Mouse (Mus musculus) naive thymus-derived CD4-positive, alpha-beta T cell, adult 2 months (primary cell): ENCODE results near the gene Ptges3l.
"Not testable (repeated sequence)": the region's sequence is repeated elsewhere in the genome, so short reads cannot be mapped to it uniquely, and the experiment has no call there.

Experiments used
- DNase-seq: peaks from one replicate; pipeline ENCODE4 v3.0.0-alpha.2; 2011; ENCODE audit warnings: low read depth

Ptges3l gene

DNA sequence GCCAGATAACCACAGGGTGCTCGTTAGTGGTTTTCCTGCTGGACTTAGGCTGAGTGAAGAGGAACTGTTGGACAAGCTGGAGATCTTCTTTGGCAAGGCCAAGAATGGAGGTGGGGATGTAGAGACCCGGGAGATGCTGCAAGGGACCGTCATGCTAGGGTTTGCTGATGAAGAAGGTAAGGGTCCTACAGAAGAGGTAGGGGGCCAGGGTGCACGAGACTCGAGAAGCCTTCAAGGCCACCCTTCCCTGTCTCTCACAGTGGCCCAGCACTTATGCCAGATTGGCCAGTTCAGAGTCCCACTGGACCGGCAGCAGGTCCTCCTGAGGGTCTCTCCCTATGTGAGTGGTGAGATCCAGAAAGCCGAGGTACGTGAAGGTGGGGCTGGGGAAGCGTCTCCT lies 32.5 kb upstream of the Ptges3l start:
- no peak for DNase-seq

DNA sequence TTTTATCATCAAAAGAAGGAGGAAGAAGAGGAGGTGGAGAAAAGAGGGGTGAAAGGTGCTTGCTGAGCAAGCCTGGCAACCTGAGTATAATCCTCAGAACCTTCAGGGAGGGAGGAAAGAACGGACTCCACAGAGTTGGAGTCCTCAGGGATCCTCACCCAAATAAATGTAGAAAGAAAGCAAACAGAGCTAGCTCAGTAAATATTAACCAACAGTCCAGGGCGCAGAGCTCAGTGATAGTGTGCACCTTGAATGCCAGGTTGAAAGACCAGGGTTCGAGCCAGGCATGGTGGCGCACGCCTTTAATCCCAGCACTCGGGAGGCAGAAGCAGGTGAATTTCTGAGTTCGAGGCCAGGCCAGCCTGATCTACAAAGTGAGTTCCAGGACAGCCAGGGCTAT lies 30.5 kb upstream of the Ptges3l start:
- no peak for DNase-seq

DNA sequence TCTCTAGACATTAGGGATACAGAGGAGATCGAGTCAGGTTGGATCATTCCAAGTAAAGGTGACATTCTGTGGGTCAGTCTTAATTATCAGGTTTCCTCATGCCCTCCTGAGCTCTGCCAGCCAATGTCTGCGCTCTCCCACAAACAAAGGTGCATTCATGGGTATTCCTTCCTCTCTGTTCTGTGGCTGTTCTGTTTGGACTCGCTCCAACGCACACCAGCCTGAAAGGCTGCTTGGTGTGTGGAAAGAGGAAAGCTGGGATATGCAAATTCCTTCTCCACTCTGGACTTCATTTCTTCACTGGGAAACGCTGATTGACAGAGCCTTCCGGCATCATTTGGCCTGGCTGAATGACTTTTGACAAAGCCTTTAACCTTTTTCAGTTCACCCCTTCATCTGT lies 29.6 kb upstream of the Ptges3l start:
- no peak for DNase-seq

DNA sequence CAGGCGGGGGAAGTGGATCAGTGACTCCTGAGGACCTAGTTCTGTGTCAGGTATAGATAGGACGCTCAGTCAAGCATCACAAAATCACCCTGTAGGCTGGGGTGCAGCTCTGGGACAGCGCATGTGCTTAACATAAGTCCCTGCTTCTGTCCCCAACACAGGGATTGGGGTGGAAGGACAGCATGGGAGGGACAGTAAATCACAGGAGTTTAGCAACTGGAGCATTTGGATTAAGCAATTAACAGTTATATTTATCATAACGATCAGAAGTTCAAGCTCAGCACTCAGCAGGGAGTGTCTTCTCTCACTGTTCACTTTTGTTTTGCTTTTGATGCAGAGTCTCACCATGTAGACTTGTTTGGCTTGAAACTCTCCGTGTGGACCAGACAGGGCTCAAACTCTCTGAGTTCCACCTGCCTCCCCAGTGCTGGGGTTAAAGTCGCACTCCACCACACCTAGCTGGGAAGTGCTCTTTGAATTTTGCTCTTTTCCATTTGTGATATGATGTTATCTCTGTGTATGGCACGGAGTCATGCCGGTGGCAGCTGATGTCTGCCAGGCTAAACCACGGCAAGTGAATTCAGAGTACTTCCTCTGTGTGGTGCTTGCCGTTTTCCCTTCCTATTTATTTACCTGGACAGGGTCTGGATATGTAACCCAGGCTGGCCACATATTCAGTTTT lies 27.1 kb upstream of the Ptges3l start:
- DNase-seq: no peak

DNA sequence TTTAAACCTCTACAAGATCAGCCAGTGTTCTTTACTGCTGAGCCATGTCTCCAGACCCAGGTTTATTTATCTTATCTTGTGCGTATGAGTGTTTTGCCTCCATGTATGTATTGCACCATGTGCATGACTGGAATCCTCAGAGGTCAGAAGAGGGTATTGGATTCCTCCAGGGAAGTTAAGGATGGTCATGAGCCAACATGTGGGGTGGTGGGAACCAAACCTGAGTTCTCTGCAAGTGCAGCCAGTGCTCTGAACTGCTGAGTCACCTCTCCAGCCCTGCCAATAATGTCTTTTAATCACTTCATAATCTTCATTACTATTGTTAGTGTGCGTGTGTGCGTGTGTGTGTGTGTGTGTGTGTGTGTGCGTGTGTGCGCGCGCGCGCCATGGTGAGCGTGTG lies 26.4 kb upstream of the Ptges3l start:
- DNase-seq: no peak

DNA sequence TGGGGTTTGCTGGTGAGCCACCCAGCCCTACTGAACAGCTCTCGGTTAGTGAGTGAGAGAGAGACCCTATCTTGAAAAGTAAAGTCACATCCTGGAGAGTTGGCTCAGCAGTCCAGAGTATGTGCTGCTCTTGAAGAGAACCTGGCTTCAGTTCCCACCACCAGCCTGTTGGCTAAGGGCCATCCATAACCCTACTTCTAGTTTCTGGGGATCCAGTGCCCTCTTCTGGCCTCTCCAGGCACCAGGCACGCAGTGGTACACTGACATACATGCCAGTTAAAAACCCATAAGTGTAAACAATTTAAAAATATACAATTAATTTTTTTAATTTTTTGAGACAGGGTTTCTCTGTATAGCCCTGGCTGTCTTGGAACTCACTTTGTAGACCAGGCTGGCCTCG lies 25.3 kb upstream of the Ptges3l start:
- peak; percentile 59 for DNase-seq

DNA sequence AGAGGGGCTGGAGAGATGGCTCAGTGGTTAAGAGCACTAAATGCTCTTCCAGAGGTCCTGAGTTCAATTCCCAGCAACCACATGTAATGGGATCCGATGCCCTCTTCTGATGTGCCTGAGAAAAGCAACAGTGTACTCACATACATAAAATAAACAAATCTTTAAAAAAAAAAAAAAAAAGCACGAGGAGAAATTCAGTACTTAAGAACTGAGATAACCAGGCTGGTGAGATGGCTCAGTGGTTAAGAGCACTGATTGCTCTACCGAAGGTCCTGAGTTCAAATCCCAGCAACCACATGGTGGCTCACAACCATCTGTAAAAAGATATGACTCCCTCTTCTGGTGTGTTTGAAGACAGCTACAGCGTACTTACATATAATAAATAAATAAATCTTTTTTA lies 24.5 kb upstream of the Ptges3l start:
- not testable (repeated sequence) for DNase-seq

DNA sequence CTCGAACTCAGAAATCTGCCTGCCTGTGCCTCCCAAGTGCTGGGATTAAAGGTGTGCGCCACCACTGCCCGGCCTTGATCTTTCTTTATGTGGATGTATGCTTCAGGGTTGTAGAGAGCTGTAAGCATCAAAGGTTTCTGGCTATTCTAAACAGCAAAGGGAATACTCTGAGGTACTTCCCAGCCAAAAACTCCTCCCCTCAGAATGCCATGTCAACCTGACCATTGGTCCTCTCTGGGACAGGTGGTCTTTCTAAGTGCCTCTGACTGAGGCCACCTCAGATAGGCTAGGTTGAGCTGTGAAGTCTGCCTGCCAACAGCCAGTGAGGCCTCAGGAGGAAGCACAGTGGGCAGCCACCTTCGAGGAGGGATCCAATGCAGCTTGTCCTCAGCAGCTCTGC lies 23.8 kb upstream of the Ptges3l start:
- DNase-seq: peak; percentile 41

DNA sequence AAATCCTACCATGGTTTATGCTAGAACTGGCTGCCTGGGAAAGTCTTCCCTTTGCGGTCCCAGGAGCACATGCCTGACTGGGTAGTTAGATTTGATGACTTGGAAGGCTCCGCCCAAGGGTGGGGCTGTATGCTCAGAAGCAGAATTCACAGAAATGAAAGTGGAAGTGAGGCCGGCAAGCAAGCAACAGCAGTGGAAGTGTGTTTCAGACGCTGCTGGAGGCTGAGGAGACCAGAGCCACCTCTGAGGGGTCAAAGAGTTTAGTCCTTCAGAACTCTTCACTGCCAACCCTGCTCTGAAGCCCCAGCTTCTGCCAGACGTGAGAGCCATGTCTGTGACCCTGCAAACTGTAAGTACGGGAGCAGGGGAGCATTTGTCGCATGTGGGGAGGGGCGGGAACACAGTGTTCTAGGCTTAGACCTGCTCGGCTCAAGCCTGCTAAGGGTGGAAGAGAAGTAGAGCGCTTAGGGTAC lies 23.2 kb upstream of the Ptges3l start, which contains the start of gene Ifi35:
Gene Ifi35, plus strand, starts transcription at position 134 of the 473 bp plus-strand sequence.
- peak; percentile 89 for DNase-seq

DNA sequence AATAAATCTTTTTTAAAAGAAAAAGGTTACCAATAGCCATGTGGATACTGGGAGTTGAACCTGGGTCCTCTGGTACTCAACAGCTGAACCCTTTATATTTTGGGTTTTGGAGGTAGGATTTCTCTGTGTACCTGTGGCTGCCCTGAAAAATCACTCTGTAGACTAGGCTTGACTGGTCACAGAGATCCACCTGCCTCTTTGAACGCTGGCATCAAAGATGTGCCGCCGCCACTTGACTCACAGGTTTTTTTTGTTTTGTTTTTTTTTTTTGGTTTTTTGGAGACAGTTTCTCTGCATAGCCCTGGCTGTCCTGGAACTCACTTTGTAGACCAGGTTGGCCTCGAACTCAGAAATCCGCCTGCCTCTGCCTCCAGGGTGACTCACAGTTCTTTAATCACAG lies 22.7 kb upstream of the Ptges3l start:
- DNase-seq: peak; percentile 63

DNA sequence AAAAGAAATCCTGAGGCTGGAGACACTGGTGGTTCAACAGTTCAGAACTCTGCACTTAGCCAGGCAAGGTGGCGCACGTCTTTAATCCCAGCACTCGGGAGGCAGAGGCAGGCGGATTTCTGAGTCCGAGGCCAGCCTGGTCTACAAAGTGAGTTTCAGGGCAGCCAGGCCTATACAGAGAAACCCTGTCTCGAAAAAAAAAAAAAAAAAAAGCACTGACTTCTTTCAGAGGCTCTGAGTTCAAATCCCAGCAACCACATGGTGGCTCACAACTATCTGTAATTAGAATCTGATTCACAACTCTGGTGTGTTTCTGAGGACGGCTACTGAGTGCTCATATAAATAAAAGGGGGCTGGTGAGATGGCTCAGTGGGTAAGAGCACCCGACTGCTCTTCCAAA lies 21.7 kb upstream of the Ptges3l start:
- not testable (repeated sequence) for DNase-seq

DNA sequence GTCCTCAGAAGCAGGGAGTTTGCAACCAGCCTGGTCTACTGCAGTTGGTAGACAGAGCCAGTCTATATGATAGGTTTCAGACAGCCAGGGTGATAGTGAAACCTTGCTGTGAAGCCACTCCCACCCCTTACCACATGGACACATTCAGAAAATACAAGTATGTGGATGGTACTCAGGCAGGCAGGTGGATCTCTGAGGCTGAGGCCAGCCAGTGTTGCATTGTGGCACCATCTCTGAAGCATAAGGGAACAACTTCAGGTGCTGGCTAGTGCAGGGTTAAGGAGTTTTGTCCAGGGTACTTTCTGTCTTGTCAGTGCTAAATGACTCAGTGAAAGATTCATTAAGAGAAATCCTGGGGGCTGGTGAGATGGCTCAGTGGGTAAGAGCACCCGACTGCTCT lies 21.2 kb upstream of the Ptges3l start:
- DNase-seq: no peak

DNA sequence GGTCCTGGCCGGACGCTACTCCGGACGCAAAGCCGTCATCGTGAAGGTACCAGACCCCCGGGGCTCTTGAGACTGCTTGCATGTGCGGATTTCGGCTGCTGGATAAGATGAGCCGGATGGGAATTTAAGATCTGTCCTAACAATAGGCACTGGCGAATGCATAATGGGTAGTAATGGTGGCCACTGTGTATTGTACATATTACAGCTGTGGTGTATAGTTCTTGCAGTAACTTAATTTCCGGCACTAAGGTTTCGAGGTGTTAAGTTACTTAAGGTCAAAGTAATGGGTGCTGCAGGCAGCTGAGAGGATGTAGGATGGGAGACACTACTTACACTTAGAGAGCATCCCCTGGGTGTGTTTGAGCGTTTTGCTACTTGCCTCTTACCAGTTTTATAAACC lies 17.6 kb upstream of the Ptges3l start:
- DNase-seq: no peak

DNA sequence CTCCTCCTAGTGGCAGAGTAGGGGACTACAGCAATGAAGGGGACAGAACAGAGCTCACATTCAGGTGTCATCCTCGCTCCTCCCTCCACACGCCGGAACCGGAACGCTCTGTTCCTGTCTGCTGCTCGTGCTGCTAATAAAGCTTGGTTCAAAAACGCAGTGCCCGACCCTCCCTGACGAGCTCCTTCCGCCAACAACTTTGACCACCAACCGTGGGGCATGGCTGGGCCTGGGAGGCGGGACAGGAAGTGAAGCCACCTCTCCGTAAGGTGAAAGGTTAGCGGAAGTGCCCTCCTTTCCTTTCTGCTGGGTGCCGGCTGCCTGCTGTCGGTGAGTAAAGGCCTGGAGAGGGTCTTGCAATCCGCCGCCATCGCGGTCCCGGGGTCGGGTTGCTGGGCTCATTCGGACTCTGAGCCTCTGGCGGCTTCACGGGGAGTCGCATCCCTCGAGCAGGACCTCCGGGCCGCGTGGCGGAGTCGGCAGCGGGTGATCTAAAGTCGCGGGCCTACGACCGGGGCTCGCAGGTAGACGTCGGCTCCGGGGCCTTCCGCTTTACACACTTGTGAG lies 17.1 kb upstream of the Ptges3l start, which contains the start of gene Rpl27:
Gene Rpl27, plus strand, starts transcription at position 172 of the 567 bp plus-strand sequence.
- peak; percentile 99 for DNase-seq

DNA sequence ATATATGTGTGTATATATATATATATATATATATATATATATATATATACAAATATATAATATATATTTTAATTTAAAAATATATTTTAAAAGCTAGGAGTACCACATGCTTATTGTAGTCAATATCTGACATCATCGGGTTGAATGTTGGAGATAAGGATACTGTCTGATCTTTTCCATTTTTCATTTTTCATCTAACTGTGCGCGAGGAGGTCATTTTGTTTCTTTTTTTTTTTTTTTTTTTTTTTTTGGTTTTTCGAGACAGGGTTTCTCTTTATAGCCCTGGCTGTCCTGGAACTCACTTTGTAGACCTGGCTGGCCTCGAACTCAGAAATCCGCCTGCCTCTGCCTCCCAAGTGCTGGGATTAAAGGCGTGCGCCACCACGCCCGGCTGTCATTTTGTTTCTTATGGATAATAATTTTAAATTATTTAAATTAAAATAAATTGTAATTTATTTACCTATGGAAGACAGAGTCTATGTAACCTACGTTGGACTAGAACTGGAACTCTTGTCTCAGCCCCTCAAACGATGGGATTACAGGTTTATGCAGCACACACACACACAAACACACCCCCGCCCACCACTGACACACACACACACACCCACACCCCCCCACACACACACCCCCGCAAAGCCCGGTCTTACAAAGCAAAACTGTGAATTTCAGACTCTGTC lies 16.5 kb upstream of the Ptges3l start:
- not testable (repeated sequence) for DNase-seq

DNA sequence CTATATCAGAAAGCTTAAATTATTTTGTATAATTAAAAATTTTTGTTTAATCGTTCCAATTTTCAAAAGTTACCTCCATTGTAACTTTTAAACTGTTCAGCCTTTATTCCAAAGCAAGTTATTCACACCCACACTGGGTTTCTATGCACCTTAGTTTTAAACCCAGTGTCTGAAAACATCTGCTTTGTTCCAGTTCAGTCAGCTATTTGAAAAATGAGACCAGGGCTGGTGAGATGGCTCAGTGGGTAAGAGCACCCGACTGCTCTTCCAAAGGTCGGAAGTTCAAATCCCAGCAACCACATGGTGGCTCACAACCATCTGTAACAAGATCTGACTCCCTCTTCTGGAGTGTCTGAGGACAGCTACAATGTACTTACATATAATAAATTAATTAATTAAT lies 12.9 kb upstream of the Ptges3l start:
- not testable (repeated sequence) for DNase-seq

DNA sequence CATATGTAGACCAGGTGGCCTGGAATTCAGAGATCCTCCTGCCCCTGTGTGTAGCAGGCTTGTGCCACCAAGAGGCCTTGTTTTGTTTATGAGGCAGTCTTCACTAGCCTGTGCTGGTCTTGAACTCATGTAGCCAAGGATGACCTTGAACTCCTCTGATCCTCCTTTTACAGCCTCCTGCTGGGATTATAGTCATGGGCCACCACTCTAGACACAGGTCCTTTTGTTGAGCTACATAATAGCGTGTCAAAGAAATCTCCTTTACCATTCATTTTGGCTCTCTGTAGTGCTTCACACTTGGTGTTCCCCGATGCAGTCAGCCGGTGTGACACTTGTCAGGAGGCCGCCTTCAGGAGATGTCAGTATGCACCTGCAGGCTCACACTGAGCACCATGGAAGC lies 11.8 kb upstream of the Ptges3l start:
- DNase-seq: no peak

DNA sequence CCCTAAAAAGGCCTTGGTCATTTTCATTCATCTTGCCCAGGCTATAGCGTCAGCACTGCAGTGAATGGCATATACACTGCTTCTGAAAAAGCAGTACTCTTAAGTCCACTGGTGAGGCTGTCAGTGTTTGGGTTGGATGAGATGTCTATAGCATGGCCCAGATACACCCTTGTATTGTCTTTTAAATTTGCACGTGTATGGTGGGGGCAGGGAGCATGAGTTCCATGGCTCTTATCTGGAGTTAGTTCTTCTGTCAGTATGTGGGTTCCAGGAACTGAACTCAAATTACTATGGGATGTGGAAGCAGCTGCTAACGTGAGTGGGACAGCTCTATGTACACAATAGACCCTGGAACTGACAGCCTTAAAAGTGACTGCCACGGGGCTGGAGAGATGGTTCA lies 10.7 kb upstream of the Ptges3l start:
- DNase-seq: no peak

DNA sequence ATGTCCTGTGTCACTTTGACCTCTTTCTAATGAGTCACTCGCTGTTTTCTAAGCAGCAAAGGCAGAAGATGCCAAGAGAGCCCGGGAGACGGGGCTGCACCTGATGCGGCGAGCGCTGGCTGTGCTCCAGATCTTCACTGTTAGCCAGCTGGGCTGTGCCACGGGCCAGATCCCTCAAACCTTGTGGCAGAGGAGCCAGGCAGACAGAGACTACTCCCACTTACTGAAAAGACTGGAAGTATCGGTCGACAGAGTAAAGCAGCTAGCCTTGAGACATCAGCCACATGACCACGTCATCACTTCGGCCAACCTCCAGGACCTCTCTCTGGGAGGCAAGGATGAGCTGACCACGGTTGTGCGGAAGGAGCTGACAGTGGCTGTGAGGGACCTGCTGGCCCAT lies 8.3 kb upstream of the Ptges3l start:
- no peak for DNase-seq

DNA sequence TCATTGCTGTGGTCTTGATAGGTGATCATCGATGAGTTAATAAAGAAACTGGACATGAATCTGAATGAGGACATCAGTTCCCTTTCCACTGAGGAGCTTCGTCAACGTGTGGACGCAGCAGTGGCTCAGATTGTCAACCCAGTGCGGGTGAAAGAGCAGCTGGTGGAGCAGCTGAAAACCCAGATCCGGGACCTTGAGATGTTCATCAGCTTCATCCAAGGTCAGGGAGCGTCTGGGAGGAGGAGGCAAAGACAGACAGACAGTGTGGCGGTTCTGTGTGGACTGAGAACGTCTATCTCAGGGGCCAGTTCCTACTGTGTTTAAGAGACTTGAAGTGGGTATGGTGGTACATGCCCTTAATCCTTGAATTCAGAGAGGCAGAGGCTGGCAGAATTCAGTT lies 6.2 kb upstream of the Ptges3l start:
- DNase-seq: no peak

DNA sequence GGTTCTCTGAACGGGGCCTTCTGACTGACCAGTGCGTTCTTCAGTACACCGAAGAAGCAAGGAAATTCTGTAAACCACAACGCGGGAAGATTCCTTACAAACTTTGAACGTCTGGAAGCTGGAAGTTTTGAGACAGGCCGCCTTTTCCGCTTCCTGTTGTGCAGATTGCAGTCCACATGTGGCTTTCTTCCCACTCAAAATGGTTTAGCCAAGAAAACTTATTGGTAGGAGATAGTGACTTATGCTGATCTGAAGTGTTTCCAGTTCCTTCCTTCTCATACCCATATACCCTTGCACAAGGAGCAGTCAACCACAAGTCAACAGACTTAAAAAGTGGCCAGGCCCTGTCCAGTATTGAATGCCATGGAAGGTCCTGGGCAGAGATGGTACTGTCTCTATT lies 1.0 kb upstream of the Ptges3l start:
- DNase-seq: no peak

DNA sequence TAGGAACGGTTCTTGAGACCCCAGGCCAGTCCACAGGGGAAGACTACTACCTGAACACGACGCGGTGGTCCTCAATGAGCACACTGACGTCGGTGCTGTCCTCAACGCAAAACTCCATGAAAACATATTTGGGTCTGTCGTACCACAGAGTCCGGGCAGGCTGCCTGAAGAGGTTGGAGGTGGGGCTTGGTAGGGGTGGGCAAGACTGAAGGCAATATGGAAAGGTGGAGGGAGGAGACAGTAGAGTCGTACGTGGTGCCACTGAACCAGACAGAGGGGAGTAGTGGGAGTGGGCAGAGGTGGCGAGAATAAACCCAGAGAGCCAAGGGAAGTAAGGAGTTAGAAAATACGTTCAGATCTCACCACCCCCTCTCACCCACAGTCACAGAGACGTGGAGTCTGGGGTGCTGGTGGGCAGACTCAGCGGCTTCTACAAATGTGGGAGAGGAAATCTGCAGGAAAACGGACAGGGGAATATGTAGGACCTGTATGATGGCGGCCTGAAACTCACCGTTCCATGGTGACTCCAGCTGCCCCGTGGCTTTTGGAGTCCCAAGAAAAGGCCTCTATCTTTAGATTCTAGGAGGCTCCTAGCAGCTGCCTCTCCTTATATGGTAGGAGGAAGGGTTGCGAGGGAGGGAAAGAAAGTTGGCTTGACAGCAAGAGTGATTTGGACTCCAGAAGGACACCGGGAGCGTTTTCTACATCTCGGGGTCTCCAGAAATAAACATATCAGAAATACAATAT lies 855 bp downstream of the Ptges3l start, which contains the start of gene Gm27029:
Gene Gm27029, minus strand, starts transcription at position 692 of the 747 bp plus-strand sequence.
- no peak for DNase-seq
